Mouse (Mus musculus) ovary, adult 18-20 months (tissue): ENCODE measurements around the gene Prkcz.
"Not testable (repeated sequence)": the region's sequence is repeated elsewhere in the genome, so short reads cannot be mapped to it uniquely, and the experiment has no call there.

Source experiments
- DNase-seq: peaks from one replicate; pipeline ENCODE4 v3.0.0; 2022; ENCODE audit warnings: low spot score, mixed read lengths

Gene Prkcz

DNA sequence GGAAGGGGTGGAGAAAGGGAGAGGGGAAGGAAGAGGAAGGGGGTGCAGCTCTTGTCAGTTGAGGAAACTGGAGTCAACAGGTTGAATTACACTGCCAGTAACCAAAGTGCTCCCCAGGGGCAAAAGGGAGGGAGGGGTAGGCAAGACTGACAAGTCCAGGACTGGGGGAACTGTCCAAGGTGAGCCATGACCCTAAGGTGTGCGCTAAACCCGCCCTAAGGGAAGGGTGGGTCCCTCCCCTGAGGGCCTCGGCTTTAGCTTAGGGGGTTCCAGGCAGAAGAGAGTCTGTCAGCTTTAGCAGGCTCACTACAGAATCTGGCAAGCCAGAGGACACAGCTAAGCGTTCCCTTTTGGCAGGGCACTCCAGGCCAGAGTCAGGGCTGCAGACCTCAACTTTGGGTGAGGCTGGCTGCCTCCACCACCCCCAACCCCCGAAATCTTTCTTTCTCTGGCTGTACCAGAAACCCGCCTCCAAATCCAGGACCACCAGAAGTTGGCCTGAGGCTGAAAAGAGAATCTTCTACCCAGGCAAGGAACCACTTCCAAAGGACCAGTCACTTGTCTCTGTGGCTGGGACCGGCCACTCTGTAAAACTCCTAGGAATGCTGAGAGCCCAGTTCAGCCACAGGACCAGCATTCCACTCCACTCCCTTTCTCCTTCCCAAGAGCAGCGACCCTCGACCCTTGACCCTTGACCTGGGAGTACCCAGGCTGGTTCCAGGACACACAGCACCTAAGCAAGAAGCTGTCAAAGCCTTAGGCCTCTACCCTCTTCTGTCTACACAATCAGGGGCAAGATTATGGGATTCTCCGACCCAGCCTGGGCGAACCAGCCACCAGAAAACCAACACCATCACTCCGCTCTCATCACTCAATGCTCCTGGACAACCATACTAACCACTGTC is 1.3 kb downstream of the Prkcz start:
- no peak for DNase-seq

DNA sequence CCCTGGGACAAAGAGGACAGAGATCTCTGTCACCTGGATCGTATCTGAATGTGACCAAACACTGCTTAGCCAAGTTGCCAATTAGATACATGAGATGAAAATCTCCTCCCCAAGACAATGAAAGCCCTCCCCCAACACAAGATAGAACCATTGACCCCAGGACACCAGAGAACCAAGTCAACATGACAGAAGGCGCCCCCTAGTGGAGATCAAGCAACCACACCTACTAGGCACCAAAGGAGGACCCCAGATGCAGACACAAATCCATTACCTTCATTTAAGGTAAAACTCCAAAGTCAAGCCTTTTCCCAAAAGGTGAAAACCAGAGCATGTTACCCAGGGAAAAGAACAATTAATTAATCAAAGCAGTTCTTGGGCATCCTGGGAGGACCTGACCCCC is 3.6 kb downstream of the Prkcz start:
- DNase-seq = no peak

DNA sequence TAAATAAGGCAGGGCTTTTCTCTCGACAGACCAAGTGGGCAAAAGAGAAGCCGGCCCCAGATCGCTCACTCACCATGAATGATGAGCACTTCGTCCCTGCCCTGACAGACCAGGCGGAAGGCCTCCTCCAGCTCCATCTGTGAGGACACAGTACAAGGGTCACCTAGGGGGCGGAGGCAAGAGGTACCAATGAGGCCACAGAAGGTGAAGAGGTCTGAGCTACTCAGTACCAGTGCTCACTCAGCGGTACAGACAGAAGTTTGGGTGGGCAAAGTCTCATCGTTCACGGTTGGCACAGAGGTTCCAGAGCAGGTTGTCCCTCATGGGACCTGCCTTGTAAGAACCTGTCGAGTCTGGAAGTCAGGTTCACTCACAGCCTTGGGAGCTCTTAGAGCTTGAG is 4.8 kb downstream of the Prkcz start:
- no peak for DNase-seq

DNA sequence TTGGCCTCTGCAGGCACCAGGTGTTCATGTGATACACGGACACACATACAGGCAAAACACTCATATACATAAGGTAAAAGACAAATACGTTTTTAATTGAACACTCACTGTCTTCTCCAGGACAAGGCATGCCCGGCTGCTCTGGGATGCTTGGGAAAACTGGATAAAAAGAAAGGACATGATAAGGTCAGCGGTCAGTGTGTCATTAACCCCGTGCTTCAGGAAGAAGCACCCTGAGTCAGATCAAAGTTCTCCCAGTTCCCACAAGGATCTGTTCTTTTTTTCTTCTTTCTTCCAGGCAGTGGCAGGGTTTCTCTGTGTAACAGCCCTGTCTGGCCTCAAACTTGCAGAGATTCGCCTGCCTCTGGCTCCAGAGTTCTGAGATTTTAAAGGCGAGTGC is 6.6 kb downstream of the Prkcz start:
- DNase-seq = no peak

DNA sequence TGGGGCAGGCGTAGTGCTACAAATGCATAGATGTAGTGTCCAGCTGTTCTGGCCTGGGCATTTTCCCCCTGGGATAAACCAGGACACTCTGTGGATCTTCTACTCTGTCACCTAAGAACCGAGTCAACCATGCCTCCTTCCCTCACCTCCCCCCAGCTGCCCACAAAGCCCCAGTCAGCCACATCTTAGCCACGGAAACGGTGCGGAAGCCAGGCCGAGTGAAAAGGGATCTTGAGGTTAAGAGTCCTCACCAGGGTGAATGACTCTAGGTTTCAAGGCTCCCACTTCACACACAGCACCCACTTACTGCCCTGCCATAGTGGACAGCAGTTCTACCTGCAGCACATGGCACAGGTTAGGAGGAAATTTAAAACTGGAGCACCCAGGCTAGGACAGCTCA is 7.1 kb downstream of the Prkcz start:
- DNase-seq = no peak

DNA sequence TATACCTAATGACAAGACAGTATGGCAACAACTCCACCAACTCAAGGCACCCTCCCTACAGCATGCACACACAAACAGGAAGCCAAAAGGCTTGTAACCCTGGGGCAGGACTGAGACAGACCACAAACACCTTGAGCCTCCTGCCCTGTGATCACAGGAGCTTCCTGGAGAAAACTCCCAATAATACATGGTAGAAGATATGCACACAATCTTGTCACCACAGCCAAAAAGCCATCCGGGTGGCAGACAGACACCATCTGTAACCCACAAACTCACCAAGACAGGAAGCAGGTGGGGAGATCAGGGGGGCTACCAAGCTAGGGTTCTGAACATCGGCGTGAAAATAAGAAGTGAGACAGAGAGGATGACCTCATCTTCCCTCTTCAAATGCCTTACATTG is 8.6 kb downstream of the Prkcz start:
- DNase-seq = no peak

DNA sequence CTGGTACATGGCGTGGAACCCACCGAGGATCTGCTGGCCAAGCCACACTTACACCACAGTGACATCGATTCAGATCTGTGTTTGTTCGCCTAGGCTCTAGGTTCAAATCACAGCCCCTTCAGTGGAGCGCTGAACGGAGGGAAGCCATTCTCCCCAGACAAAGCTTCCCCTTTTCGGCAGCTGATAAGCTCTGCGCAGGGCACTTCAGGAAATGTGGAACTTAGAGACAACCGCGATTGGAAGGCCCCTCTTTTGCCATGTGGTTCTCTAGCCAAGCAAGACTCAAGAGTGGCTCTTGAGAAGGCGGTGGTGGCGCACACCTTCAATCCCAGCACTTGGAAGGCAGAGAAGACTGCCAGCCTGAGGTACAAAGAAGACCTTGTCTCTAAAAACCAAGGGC is 14.8 kb downstream of the Prkcz start:
- no peak for DNase-seq

DNA sequence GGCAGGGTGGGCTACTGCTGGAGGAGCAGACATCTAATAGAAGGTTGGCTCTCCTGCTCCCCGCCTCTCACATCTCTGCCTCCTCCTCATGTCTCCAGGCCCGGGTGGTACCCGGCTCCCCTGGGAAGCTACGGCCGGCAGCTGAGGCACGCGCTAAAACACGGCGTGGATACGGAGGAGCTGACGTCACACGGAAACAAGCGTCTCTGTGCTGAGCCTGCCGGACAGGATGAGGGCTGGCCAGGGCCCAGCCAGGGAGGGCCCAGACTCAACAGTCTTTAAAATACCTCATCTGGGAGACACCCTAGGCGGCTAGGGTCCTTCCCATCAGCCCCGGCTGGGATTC is 15.6 kb downstream of the Prkcz start:
- no peak for DNase-seq

DNA sequence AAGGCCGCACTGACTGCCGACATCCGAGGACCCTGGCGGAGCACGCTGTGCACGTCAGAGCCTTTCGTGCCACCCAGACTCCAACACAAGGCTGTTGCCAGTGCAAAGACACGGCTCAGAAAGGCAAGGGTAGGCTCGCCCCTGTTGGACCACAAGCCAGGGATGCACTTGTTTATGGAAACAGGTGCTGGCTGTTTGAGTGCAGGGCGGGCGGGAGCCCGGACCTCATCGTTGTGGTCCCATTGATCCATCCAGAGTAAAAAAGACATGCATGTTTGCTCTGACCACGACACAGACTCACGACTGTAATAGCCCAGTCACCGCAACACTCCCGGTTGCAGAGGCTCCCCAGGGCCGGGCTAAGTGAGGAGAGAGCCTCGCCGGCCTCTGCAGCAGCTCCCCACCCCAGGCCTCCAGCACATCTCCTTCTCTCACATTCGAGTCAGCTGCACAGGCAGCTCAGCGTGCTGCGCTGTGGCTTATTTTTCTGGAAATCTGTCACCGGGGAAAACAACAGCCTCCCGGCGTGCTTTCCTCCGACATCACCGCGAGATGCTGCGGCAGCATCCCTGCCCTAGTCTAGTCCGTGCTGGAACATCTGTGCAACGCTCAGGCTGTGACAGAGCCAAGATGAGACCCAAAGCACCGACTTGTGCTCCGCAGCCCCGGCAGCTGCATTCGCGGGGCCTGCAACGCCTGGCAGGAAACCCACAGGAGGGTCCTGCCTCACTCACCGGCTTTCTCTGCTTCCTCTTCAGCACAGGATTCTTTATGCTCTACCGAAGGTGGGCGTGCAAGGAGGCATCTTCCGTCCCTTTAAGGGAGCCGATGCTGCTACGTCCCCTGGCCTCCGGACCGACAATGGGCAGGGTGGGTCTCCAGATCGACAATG is 16.2 kb downstream of the Prkcz start:
- no peak for DNase-seq

DNA sequence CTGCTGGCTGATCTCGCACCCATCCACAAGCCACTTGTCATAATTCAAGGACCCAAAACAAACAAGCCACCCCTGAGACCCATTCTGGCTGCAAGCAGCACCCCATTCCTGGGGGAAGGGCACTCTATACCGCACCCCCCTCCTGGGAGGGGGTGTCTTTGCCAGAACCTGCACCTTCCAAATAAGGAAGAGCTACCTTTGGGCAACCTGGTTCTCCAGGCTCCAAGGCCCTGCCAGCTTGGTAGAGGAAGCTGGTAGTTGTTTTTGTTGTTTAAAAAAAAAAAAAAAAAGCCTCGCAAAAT is 16.9 kb downstream of the Prkcz start:
- DNase-seq = no peak

DNA sequence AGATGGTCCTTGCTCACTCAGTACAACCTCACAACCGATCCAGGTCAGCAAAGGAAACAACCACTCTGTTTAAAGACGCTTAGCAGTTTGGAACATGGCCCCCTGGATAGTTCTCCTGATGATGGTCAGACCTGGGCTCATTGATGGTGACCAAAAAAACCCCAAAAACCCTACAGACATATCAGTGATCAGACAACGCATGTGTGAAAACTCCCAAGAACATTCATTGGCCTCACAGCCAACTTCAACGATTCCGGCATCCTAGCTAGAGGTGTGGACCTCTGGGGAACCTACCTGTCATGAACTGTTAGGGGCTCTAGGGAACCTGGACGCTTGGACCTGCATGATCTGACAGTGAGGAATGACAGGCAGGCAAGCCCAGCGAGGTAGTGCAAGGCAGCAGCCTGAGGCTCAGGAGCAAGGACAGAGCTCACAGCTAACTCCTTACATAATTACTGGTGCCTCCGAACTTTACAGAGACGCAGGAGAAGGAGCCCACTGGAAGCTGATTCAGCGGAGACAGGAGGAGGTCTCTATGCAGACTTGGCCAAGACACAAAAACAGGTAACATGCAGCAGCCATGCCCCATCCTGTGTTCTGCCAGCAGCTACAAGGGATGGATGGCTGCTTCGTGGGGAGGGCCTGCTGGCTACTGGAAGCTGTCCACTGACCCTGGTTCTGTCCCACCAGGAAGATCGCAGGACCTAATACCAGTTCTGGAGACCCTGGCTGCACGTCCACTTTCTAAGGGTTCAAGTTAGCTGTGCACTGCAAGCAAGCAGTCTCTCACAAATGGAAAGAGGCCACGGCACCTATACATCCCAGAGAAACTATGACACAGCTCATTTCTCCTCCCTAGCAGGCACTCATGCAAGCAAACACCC is 17.5 kb downstream of the Prkcz start:
- no peak for DNase-seq

DNA sequence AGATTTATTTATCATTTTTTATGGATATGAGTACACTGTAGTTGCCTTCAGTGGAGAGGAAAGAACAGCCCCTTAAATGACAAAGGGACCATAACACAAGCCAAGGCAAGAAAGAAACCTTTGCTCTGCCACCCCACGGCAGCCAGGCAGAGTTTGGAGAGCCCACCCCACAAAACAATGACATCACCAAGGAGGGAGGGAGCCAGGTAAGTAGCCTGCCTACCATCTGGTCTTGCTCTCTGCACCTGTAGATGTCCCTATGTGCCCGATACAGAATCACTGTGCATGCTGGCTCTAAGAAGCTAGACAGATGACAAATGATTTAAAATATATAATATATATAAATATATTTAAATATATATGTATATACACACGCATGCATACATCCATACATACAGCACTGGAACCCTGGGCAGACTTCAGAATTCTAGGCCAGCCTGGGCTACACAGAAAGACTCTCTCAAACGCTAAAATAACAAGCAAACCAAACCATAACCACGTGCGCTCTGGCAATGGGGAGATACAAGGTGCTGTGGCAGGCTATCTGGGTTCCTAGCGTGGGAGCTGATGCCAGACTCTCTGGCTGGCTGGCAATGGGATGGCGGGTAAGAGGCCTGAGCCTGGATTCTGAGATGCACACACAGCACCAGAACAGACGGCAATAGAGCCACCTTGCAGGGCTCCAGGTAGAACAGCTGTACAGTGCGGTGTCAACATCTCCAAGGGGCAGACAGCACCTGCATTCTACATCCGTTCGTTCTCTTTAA is 24.7 kb downstream of the Prkcz start:
- DNase-seq = no peak

DNA sequence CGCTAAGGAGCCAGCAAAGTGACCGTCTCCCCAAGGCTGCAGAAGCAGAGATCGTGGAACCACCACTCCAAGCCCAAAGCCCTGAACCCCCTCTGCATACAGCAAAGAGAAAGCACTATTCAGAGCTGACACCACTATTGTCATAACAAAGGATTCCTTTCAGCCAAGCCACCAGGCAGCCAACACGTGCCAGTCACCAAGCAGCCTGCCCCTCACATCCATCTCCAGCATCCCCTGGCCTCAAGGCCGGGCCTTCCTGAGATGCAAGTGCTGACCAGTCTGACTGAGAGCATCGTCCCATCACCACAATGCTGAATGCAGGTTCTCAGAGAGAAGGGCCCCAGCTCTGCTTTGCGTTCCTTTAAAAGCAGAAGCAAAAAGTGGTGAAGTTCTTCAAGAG is 28.9 kb downstream of the Prkcz start:
- DNase-seq = no peak

DNA sequence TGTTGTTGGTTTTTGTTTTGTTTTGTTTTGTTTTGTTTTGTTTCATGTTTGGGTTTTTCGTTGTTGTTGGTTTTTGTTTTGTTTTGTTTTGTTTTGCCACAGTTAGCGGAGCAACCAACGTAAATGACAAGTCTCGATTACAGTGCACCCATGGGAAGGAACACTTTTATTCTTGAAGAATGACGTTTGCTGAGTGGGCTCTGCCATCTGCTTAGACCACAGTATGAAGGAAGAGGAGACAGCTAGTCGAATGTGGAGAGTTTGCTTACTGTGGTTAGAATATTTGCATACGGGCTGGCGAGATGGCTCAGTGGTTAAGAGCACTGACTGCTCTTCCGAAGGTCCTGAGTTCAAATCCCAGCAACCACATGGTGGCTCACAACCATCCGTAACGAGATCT is 32.8 kb downstream of the Prkcz start:
- DNase-seq = not testable (repeated sequence)

DNA sequence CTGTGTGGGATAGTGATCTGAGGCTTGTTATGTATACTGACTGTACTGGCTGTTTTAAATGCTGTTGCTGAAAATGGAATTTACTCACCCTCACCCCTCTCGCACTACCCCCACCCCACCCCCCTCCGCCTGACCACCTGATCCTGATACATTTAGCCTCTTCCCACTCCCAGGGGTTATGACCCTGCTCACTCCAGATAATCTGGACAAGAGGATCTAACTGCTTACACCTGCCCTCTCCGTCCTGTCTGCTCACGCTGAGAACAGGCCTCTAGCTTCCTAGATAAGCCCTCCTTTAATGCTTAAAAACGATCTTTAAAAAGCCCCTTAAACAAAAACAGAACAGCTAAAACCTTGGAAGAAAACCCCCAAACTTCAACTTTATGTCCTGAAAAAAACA is 35.4 kb downstream of the Prkcz start:
- DNase-seq = no peak

DNA sequence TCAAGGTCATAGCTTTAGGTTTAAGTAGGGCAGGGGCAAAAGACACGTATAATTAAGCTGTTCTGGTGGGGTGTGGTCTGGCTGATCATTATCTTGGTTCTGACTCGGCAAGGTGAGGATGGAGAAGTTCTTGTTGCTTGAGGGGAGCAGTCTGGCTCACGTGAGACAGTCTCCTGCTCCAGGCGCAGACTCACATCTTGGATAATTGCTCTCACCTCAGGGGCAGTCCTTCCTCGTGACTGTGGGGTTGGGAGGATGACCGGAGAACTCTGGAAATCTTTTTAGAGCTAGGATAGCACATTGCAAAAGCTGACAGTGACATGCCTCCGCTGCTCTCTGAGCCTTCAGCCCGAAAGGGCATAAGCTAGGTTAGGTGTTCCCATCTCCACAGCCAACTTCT is 36.6 kb downstream of the Prkcz start:
- no peak for DNase-seq

DNA sequence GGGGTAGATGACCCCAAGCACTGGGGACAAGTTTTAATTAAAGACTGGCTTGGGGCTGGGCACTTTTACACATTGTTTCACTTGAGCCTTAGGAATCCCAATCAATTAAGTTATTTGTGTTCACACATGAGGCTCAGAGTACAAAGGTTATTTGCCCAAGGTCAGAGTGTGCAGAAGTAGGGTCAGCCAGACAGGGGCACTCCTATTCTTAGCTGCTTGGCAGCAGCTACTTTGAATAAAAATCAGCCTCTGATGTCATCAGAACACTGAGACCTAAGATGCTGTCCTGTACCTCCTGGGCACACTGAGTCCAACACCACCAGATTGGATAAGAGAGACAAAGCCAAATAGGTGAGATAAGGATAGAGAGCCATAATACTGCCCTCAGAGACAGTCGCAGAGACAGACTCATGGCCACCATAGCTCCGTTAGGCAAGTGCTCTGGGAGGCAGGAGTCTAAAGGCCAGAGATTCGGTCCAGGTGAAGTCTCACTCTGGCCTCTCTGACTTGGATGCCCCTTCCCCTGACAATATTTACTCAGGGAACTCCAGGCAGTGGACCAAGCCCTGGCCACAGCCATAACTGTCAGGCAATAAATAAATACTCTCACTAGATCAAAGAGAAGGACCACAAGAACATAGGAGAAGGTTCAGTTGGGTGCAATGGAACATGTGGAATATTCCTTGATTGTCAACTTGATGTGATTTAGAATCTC is 37.9 kb downstream of the Prkcz start:
- DNase-seq = no peak

DNA sequence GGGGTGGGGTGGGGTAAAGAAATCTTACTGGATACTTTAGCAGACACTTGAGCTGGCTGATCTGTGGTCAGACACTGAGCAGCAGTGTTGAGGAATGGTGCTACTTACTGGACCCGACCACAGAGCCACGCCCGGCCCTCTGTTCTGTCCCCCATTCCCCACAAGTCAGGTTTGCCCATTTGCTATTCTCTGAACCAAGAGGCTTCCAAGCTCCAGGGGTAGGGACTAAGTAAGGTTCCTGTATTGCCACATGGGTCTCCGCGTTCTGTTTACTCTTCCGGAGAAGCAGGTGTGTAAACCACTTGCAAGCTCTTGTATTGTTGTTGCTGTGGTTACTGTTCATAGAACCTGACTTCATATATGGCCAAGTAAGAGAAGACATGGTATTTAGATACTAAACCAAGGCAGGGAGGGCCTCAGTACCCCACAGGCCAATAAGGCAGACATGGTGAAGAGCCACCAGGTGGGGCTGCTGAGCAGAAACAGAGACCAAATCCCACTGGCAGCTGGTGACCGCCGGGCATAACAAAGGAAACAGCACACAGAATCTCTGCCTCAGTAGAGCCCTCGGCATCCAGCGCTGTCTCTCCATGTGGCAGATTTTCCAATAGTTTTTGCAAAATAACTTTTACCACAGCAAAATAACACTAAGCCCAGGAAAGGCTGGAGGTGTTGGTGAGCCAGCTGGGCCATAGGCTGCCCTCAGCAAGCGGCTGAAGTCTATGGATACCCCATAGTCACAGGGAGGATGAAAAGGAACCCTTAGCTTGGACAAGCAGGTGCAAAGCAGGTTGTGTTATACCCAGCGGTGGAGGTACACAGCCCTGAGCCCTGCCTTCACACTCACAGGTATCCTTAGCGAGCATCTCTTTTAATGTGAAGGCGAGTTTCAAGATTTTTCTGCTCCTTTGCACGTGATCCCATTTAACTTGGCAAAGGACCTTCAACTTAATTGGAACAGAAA is 40.6 kb downstream of the Prkcz start:
- DNase-seq = no peak

DNA sequence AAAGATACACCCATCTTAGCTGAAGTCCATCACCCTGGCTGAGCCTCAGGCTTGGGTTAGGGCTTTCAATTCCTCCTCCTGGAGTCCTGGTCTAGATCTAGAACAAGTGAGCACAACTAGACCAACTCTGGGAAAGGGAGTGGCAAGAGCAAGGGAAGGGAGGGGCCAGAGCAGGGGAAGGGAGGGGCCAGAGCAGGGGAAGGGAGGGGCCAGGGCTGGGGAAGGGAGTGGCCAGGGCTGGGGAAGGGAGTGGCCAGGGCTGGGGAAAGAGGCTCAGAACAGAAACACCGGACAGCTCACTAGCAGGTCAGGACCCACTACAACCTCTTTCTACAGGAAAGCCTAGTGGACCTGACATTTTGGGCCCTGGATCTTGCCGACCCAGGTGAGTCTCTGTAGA is 42.9 kb downstream of the Prkcz start:
- DNase-seq = no peak

DNA sequence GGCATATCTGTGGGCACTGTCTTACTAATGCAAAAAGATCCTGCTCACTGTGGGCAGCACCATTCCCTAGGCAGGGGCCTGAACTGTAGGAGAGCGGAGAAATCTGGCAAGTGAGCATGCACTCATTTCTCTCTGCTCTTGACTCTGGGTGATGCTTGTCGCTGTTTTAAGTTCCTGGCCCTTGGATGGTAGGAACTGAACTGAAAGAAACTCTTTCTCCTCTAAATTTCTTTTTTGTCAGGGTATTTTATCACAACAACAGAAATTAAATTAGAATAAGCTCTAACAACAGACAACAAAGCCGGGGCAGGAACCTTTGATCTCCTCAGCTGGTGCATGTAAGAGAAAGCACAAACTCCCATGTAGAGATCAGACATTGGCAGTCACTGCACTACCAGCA is 46.1 kb downstream of the Prkcz start:
- no peak for DNase-seq
